Mouse (Mus musculus) neural tube, embryonic 11.5 days (tissue): ENCODE data around the gene Rab37. TPM values are rescaled to one million over a fixed set of nuclear protein-coding genes. Genes with fewer than 3 reads are reported as not detected.

Source experiments
- ATAC-seq: fragments of 200-750 bp; cut with Nextera tagmentation; 2 replicates; pipeline ENCODE4 v1.8.0; 2017; ENCODE audit warnings: moderate number of reproducible peaks, mild to moderate bottlenecking, moderate TSS enrichment, moderate library complexity; ENCODE audit not compliant: insufficient read depth, low FRiP score, low TSS enrichment
- DNase-seq: peaks from one replicate; pipeline ENCODE4 v3.0.0-alpha.2; 2015; ENCODE audit warnings: low spot score
- H3K27ac ChIP-seq: fragments of 300-500 bp; sonication (generic); 2 replicates; pipeline ENCODE4 v1.5.1; 2014; ENCODE audit warnings: low read depth, mild to moderate bottlenecking, low read length
- H3K27me3 ChIP-seq: fragments of 300-500 bp; sonication (generic); 2 replicates; pipeline ENCODE4 v1.6.1; 2014; ENCODE audit warnings: mild to moderate bottlenecking, low read length, mixed read lengths; ENCODE audit not compliant: control insufficient read depth, insufficient read depth
- H3K36me3 ChIP-seq: fragments of 300-500 bp; sonication (generic); 2 replicates; pipeline ENCODE4 v1.6.1; 2014; ENCODE audit warnings: mild to moderate bottlenecking, low read length, moderate library complexity, mixed read lengths; ENCODE audit not compliant: control insufficient read depth, insufficient read depth
- H3K4me1 ChIP-seq: fragments of 300-500 bp; sonication (generic); 2 replicates; pipeline ENCODE4 v1.6.1; 2014; ENCODE audit warnings: low read length, mixed read lengths; ENCODE audit not compliant: control insufficient read depth, insufficient read depth
- H3K4me2 ChIP-seq: fragments of 300-500 bp; sonication (generic); 2 replicates; pipeline ENCODE4 v1.6.1; 2014; ENCODE audit warnings: low read depth, mild to moderate bottlenecking, moderate library complexity
- H3K4me3 ChIP-seq: fragments of 300-500 bp; sonication (generic); 2 replicates; pipeline ENCODE4 v1.5.1; 2014; ENCODE audit warnings: low read depth, low read length
- H3K9ac ChIP-seq: fragments of 300-500 bp; sonication (generic); 2 replicates; pipeline ENCODE4 v1.6.1; 2014; ENCODE audit warnings: mild to moderate bottlenecking, low read length
- H3K9me3 ChIP-seq: fragments of 300-500 bp; sonication (generic); 2 replicates; pipeline ENCODE4 v1.6.1; 2016; ENCODE audit warnings: low read length; ENCODE audit not compliant: control insufficient read depth
- WGBS: fragments of 180-500 bp; shearing (Covaris S2); extraction: QIAGEN DNeasy Blood & Tissue Kit; methylation state at CpG from one replicate; pipeline ENCODE4 v1.1.7; 2014; 5-methylcytosine and 5-hydroxymethylcytosine counted together
- polyA plus RNA-seq: library from polyadenylated mRNA; unstranded; fragments of >200 nt; fragmentation: Nextera tagmentation; extraction: Ambion mirVana; gene quantifications from 2 replicates; pipeline ENCODE4 v1.2.1, GENCODE M21; 2014

Gene Rab37
- polyA plus RNA-seq, 1 experiment from 2014 or later, result 1.9 TPM

DNA sequence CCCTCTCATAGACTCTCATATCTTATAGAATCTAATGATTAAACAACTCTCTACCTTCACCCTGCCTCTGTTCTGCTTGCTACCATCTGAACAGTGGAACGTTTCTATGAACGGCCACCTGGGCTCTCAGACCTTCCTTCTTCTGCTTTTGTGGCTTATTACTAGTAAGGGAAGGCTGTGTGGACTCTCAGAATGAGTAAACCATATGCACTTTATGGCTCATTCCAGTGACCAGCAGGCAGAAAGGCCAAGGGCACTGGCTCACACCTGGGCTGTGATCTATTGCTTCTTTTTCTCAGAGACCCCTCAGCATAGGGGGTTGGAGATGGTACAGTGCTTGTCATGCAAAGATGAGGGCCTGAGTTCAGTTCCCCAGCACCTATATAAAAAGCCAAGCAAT lies 15.4 kb downstream of the Rab37 start:
- no peak overlapping the region for H3K9ac ChIP-seq
- 71% methylated on average over 2 of the region's 2 CpGs for WGBS
- no peak overlapping the region for H3K4me3 ChIP-seq
- no peaks in the 10 kb centered on the region for H3K36me3 ChIP-seq
- no peaks in the 10 kb centered on the region for H3K27me3 ChIP-seq
- H3K4me1 ChIP-seq, result no peaks in the 10 kb centered on the region
- no peak overlapping the region for H3K4me2 ChIP-seq
- no peak for DNase-seq
- H3K9me3 ChIP-seq, result no peaks in the 10 kb centered on the region
- ATAC-seq, result no peak
- H3K27ac ChIP-seq, result no peak overlapping the region

DNA sequence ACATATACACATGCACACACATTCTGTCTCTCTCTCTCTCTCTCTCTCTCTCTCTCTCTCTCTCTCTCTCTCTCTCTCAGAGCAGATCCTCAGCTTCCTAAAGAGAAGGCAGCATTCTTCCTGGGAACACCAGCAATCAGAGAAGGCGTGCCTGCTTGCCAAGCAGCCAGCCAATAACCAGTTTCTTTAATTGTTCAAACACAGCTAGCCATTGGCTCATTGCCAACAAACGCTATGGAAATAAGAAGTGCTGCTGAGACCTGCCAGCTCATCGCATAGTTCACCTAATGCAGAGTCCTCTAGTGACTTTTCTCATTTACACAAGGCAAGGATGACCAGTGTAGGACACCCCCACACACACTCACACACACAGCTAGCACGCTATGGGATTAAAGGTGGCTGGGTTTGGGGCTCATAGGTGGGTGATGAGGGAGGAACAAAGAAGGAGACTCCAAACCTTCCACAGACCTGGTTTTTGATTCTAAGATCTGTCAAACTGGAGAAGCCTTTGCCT lies 16.2 kb downstream of the Rab37 start:
- DNase-seq, result no peak
- H3K9me3 ChIP-seq, result no peaks in the 10 kb centered on the region
- WGBS, result 56% methylated on average over 4 of the region's 4 CpGs

DNA sequence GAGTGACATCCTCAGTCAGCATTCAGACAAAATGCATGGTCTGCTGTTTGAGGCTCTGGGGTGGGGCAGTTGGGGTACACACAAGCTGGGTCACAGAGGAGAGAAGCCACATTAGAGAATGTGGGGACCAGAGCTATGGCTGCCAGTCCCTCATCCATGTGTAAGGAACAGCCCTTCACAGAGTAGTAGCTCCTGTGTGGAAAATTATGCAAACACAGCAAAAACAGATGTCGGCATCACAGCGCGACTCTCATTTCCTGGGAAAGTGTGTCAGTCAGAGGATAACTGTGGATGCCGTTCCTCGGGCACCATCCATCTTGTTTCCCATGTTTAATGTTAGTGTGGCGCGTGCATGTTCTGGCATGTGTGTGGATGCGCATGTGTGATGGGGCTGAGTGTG lies 16.9 kb downstream of the Rab37 start:
- Histone ChIP-seq H3K27me3 (no peaks in the 10 kb centered on the region), H3K27ac (no peak overlapping the region), H3K4me1 (no peaks in the 10 kb centered on the region), H3K4me3 (no peak overlapping the region), H3K9ac (no peak overlapping the region), H3K4me2 (no peak overlapping the region), H3K9me3 (no peaks in the 10 kb centered on the region), H3K36me3 (no peaks in the 10 kb centered on the region)
- DNase-seq (no peak), ATAC-seq (no peak)
- WGBS, result 86% methylated on average over 8 of the region's 8 CpGs

More for the DNA sequence above, 16.2 kb downstream of the Rab37 start:
- no peak overlapping the region for H3K27ac ChIP-seq
- H3K4me1 ChIP-seq, result no peaks in the 10 kb centered on the region
- H3K9ac ChIP-seq, result no peak overlapping the region
- H3K4me2 ChIP-seq, result no peak overlapping the region
- no peaks in the 10 kb centered on the region for H3K27me3 ChIP-seq
- H3K36me3 ChIP-seq, result no peaks in the 10 kb centered on the region
- ATAC-seq, result no peak
- no peak overlapping the region for H3K4me3 ChIP-seq

DNA sequence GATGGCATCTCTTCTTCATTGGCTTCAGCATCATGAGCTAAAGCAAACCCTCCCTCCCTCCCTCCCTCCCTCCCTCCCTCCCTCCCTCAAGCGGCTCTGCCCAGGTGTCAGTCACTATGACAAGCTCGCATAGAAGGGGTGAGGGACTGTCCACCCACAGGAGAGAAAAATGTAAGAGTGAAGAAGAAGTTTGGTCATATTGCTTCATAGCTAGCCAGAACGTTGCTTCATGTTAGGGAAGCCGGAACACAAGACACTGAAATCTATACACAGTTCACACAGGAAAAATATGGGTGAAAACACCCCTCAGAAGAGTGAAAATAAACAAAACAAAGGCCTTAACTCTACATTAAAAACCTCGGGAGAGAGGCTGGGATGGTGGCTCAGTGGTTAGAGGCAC lies 19.0 kb downstream of the Rab37 start:
- Histone ChIP-seq H3K4me3 (no peak overlapping the region), H3K9me3 (no peaks in the 10 kb centered on the region), H3K27me3 (no peaks in the 10 kb centered on the region), H3K4me1 (no peaks in the 10 kb centered on the region), H3K4me2 (no peak overlapping the region), H3K27ac (no peak overlapping the region), H3K36me3 (no peaks in the 10 kb centered on the region), H3K9ac (no peak overlapping the region)
- 81% methylated on average over 5 of the region's 5 CpGs for WGBS
- no peak for DNase-seq
- ATAC-seq, result no peak

DNA sequence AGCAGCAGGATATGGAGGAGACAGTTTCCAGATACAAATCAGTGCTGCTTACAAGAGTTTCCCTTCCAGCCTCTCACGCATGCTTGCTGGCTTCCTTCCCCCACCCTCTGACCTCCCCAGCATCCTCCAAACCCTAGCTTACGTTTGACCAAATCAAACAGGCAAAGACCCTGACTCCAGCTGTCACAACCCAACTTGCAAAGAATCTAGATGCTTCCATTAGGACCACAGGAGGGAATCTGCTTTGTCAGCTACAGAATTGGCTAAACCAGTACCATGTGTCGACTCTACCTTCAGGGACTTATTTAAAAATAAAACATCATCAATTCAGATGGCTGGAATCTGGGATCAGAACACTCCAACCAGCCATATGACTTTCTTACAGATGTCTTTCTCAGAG lies 21.0 kb downstream of the Rab37 start:
- Histone ChIP-seq H3K27me3 (no peaks in the 10 kb centered on the region), H3K4me3 (no peak overlapping the region), H3K9me3 (no peaks in the 10 kb centered on the region), H3K27ac (no peak overlapping the region), H3K4me1 (no peaks in the 10 kb centered on the region), H3K4me2 (no peak overlapping the region), H3K36me3 (no peaks in the 10 kb centered on the region), H3K9ac (no peak overlapping the region)
- 56% methylated on average over 3 of the region's 3 CpGs for WGBS
- DNase-seq, result no peak
- ATAC-seq, result no peak

DNA sequence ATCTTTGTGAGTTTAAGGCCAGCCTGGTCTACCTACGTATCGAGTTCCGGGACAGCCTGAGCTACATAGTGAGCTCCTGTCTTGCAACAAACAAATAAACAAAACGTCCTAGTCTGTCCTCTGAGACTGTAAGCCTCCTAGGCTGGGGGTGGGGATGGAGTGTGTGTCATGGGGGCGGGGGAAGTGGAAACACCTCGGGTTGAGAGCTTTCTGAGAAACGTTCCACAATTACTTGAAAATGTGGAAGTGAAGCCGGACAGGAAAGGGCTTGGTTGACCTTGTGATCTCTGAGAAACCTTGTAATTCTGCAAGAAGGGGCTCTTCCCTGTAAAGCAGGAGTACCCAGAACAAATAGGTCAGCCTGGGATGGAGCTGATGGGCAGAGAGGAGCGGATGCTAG lies 28.2 kb downstream of the Rab37 start:
- Histone ChIP-seq H3K9me3 (no peaks in the 10 kb centered on the region), H3K4me2 (no peak overlapping the region), H3K4me1 (no peaks in the 10 kb centered on the region), H3K36me3 (no peaks in the 10 kb centered on the region), H3K4me3 (no peak overlapping the region), H3K27ac (no peak overlapping the region), H3K9ac (no peak overlapping the region), H3K27me3 (no peaks in the 10 kb centered on the region)
- DNase-seq (no peak), ATAC-seq (no peak)
- 77% methylated on average over 9 of the region's 9 CpGs for WGBS

DNA sequence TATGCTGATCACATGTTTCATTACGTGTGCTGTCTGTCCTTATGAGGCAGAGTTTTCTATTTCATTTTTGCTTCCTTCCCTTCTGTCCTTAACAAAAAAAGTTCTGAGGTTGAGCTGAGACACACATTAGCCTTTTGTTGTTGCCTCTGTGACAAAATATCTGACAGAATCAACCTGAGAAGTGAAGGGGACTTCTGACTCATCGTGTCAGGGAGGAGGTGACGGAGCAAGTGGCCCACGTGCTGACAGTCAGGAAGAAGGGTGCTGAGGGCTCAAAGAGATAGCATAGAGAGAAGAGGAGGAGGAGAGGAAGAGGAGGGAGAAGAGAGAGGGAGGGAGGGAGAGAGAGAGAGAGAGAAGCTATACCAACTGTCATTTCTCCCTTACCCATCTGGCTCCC lies 37.3 kb downstream of the Rab37 start:
- no peak for ATAC-seq

DNA sequence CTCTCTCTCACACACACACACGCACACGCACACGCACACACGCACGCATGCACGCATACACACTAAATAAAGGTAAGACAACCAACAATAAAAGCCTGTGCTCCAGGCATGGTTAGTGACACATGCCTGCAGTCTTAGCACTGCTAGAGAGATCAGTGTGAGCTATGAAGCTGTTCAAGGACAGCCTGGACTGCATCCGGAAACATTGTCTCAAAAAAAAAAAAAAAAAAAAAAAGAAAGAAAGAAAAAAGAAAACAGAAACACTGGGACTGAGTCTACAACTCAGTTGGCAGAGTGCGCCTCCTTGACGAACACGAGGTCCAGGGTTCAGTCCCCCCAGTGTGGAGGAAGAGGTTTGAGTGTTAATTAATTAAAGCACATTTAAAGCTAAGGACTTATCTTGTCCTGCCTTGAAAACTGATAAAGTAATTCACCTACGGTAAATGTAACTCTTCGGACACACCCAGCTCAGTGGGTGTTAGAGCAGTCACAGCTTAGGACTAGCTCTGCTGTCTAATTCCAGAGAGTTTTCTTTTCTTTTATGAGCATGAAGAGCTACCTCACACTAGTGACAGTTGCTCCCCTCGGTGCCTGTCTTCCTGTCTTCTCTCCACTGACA lies 38.4 kb downstream of the Rab37 start:
- DNase-seq (no peak), ATAC-seq (no peak)
- Histone ChIP-seq H3K9ac (no peak overlapping the region), H3K4me3 (no peak overlapping the region), H3K4me1 (no peaks in the 10 kb centered on the region), H3K27me3 (no peaks in the 10 kb centered on the region), H3K27ac (no peak overlapping the region), H3K9me3 (no peaks in the 10 kb centered on the region), H3K36me3 (no peaks in the 10 kb centered on the region), H3K4me2 (no peak overlapping the region)
- 92% methylated on average over 13 of the region's 13 CpGs for whole genome bisulfite sequencing

More for the DNA sequence above, 37.3 kb downstream of the Rab37 start:
- no peak overlapping the region for H3K27ac ChIP-seq
- DNase-seq, result no peak
- no peak overlapping the region for H3K9ac ChIP-seq
- H3K4me2 ChIP-seq, result no peak overlapping the region
- H3K9me3 ChIP-seq, result no peaks in the 10 kb centered on the region
- H3K27me3 ChIP-seq, result no peaks in the 10 kb centered on the region
- 77% methylated on average over 4 of the region's 4 CpGs for WGBS
- no peaks in the 10 kb centered on the region for H3K36me3 ChIP-seq
- H3K4me3 ChIP-seq, result no peak overlapping the region
- no peaks in the 10 kb centered on the region for H3K4me1 ChIP-seq

DNA sequence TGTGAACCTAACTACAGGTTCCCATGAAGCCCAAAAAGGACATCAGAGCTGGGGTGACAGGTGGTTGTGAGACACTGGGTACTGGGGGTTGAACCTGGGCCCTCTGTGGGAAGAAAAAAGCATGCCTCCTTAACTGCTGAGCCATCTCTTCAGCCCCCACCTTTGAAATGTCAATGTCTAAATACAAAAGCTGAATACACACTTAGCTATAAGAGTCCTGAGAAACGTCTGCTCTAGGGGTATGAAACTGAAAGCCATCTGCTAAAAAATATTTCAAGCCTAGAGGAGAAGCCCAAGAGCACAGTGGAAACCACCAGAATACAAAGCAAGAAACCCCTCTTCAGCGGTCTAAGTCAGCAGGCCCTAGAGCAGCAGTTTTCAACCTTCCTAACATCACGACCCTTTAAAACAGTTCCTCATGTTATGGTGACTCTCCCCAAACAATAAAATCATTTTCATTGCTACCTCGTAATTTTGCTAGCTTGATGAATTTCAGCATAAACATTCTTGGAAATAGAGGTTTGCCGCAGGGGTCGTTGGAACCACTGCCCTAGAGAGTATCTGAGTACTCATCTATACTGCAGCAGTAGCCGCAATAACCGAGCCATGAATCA lies 40.6 kb downstream of the Rab37 start:
- Histone ChIP-seq H3K4me3 (no peak overlapping the region), H3K4me1 (no peaks in the 10 kb centered on the region), H3K27me3 (no peaks in the 10 kb centered on the region), H3K27ac (no peak overlapping the region), H3K36me3 (no peaks in the 10 kb centered on the region), H3K4me2 (no peak overlapping the region), H3K9ac (no peak overlapping the region), H3K9me3 (no peaks in the 10 kb centered on the region)
- ATAC-seq (no peak), DNase-seq (no peak)
- WGBS, result 85% methylated on average over 8 of the region's 8 CpGs
